Mouse (Mus musculus): ENCODE data around the gene Ciapin1.

The Ciapin1 gene

DNA sequence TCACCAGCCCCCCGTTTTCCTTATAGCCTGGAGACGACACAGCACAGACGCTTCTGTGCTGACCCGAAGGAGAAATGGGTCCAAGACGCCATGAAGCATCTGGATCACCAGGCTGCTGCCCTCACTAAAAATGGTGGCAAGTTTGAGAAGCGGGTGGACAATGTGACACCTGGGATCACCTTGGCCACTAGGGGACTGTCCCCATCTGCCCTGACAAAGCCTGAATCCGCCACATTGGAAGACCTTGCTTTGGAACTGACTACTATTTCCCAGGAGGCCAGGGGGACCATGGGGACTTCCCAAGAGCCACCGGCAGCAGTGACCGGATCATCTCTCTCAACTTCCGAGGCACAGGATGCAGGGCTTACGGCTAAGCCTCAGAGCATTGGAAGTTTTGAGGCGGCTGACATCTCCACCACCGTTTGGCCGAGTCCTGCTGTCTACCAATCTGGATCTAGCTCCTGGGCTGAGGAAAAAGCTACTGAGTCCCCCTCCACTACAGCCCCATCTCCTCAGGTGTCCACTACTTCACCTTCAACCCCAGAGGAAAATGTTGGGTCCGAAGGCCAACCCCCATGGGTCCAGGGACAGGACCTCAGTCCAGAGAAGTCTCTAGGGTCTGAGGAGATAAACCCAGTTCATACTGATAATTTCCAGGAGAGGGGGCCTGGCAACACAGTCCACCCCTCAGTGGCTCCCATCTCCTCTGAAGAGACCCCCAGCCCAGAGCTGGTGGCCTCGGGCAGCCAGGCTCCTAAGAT lies 58.4 kb downstream of the Ciapin1 start:
- WGBS = 77% methylated on average over 16 of the region's 16 CpGs

DNA sequence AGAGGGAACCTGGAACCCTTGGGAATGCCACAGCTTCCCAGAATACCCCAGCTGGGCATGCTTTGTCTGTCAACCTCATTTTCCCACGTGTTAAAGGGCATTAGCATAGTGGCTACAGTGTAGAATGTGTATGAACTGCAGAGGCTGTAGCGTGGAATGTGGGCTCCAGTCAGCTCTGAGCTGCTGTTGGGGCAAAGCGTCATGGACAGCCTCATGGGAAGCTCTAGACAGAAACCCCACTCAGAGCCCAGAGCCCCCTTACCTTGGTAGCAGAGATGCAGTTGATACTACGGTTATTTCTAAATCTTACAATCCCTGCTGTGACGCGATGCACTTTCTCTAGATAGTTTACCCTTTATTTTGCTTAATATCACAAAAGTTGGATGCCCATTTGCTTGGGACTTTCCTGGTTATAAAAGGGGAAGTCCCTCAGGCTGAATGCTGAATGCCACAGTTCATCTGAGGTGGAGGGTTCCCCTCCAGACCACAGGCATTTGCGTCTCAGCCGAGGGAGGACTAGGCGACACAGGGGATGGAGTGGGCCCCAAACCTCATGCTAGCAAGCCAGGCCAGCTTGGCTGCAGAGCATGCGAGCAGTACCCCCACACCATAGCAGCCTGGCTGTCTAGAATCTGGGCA lies 59.1 kb downstream of the Ciapin1 start:
- WGBS = 47% methylated on average over 10 of the region's 10 CpGs

DNA sequence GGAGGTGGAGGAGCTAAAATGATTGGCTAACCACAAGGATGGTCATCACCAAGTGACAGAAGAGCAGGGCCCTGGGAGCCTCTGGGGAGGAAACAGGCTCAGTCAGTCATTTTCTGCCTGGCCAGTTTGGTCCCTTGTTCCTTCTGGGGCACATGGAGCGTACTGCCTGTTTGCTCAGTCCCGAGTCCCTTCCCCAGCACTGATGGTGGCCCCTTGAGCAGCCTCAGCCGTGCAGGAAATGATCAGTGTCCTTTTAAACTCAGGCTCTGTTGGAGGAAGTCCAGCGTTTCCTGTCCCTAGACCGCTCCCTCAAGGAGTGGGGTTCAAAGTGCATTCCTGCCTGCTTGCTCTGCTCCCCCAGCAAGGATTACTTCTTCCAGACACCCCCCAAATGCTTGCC lies 59.7 kb downstream of the Ciapin1 start:
- 29% methylated on average over 5 of the region's 5 CpGs for WGBS

DNA sequence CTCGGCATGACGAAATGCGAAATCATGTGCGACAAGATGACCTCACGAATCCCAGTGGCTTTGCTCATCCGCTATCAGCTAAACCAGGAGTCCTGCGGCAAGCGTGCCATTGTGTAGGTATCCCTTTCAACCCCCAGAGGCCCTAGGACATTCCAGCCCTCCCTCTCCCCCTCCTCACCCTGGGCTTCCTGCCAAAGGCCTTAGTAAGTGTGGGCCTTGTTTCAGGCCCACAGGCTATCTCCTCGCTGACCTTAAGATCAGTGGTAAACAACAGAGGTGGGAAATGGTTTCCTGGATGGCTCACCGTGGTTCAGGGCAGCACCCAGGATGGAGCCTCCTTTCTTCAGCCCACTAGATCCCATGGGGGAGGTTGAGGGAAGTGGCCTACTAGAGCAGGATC lies 60.1 kb downstream of the Ciapin1 start:
- WGBS = 58% methylated on average over 10 of the region's 10 CpGs

DNA sequence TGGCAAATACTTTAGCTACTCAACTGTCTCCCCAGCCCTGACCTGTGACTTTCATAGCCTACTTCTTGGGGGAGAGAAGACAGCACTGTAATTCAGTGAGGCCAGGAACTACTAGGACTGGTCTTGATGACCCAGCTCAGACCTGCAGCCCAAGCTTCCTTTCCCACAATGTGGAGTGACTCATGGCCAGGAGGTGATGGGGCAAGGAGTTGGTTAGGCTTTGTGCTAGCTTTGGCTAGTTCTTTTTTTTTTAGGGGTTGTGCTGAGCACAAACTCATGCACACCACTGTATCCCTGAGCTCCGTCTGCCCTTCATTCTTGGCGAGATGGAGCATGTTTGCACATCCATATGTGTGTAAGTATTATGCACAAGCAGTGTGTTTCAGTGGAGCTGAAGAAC lies 61.8 kb downstream of the Ciapin1 start:
- 35% methylated on average over 2 of the region's 2 CpGs for WGBS

DNA sequence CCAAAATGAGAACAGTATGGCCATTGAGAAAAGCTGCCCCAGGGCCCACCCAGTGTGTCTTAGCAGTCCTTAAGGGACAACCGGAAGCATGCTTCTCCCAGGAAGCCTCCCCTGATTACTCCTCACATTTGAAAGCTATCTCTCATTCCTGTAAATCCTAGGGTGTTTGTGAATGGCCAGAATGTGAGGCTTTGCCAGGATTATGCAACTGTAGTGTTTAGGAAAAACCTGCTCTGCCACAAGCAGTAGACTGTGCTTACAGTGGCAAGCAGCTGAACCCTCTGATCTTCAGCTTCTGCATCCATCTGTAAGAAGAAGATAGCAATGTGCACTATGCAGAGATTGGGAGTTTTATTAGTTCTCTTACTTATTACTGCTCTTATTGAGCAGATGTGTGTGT lies 63.6 kb downstream of the Ciapin1 start:
- 47% methylated on average over 1 of the region's 1 CpGs for WGBS

DNA sequence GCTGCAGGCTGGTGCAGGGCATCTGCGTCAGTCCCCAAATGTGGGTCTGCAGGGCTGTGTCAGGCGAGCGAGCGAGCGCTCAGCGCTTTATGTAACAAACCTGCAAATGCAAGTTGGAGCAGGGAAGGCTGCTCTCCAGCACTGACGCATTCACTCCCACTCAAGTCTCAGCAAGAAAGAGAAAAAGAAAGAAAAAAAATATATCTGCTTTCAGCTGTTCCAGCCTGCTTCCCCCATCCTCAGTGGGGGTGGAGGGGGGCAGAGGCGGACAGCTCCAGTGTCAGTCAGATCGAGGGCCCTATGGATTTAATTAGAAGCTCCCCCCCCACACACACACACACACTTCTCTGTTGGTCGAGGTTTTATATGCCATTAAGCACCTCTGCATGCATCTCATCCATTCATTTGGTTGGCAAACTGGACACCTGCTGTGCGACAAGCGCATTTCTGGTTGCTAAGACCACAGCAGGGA lies 64.4 kb downstream of the Ciapin1 start:
- 23% methylated on average over 12 of the region's 12 CpGs for WGBS

DNA sequence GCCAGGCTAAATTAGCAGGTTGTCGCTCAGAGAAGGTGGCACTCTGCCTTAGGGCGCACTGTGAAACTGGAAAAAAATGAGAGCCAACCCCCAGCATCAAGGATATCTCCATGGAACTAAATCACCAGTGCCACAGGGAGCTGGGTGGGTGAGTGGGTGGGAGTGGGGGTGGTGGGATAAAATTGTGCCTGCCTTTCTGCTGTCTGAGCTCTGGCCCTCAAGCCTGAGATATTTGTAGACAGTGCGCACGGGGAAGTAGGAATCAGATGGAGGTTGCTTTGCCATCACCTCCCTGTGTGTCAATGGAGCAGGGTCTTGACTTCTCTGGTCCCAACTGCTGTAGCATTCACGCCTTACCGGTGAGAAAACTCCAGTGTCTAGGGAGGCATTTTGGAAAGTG lies 65.1 kb downstream of the Ciapin1 start:
- WGBS = 34% methylated on average over 6 of the region's 6 CpGs

DNA sequence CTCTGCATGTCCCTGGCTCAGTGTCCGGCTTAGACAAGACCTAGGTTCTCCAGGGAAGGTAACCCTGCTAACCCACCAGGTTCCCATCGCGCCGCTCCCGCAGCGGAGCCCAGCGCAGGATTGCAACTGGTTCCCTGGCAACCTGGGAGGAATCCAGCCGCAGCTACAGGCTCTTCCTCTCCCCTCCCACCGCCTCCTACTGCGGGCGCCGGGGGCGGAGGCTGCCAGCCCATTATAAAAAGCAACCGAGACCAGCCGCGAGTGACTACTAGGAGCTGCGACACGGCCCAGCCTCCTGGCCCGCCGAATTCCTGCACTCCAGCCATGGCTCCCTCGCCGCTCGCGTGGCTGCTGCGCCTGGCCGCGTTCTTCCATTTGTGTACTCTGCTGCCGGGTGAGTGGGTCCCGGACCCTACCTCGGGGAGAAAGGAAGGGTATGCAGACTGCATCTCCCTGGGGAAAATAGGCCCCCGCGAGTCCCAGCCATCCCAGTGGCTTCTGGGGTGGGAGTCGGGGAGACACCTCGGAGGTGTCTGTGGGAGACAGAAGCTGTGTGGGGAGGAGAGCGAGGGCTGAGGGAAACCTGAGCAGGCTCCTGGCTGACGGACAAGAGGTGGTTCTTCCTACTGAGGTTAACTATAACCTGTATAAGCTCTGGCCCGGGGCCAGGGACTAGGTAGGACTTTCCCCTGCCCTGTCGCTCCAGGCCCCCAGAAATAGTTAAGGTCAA lies 66.1 kb downstream of the Ciapin1 start, which contains the start of gene Cx3cl1:
Gene Cx3cl1 (plus strand): TSS at position 69 of the 730 bp plus-strand sequence.
- WGBS = 2% methylated on average over 38 of the region's 38 CpGs

DNA sequence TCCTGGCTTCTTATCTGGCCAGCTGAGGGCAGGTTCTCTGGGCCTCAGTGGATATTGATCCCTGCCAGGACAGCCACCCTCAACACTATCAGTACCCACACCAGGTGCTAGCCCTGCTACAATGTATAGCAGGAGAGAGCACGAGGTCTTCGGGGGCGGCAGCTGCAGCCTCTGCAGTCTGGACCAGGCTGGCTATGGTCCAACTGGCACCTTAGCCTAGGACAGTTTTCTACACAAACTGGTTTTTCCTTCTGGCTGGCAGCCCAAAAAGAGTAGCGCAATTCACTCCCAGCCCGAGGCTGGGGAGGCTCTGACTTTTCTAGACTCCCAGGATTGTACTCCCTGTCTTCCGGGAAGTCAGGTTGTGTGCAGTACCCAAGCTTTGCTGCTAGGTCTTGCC lies 67.2 kb downstream of the Ciapin1 start:
- 19% methylated on average over 6 of the region's 6 CpGs for WGBS
